Mouse (Mus musculus) ovary, postnatal 10 days (tissue): ENCODE data around the gene Scrn2.

Experiments used
- DNase-seq: peaks from one replicate; pipeline ENCODE4 v3.0.0; 2022; ENCODE audit warnings: low spot score

The Scrn2 gene

DNA sequence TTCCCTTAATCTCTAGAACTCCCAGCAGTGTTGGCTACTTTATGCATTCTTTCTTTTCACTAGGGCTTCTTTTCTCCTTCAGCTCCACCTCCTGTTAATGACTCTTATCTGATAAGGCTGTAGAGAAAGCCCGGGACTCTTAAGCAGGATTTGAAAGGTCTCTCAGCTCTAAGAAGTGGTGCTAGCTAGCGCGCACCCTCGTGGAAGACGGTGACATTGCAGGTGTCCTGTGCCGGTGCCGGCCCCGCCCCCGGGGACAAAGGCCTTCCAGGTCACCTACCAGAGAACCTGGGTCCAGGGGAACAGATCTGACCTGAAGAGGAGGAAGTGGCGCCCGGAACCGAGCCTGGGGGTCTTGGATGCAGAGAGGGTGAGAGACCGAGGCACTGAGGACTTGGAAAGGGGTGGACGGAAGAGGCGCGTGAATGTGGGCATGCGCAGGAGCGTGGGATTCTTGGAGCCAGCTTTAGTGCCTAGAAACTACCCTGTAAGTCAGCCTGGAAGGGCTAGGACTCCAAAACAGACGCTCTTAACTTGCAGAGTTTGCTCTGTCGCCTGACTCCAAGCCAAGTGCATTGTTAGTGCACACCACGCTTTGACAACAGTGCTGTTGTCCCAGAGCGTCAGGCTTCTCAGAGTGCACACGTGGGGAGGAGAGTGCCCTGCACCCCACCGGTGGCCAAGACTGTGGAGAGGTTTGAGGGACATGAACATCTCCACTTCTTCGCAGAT, at the start of gene Scrn2:
Gene Scrn2, plus strand, starts transcription at position 253 of the 732 bp plus-strand sequence.
- DNase-seq: peak; percentile 83

DNA sequence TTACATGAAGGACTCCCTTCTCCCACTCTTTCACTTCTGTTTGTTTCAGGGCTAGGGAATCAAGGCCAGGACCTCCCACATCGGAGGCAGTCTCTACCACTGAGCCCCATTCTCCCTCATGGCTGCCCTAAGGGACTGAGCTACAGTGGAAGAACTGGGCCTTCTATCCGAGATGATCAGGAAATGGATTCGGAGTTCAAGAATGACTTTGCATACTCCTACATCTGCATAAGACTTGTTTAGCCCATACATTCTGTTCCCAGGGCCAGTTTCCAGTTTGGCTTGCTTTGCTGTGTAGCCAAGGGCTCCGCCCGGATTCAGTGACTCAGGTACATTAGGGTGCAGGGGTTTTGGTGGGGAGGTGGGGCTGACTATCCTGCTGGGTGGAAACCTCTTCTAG, 49.7 kb upstream of the Scrn2 start:
- DNase-seq: no peak

DNA sequence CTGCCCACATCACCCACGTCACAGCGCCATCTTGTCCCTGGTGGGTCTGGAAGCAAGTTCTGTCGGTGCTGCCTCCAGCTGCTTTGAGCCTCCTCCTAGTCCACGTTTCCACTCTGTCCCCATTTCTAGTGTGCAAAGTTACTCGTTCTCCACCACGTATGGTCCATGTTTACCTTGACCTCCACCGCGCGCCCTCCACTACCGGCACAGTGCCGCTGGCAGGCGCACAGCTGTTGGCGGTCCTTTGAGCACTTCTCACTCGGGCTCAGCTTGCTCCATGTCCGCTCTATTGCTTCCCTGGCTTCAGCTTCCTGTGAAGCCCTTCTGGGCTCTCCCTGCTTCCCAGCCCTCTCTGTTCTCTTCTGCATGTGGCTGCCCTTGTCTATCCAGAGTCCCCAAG, 48.3 kb upstream of the Scrn2 start:
- DNase-seq: no peak

DNA sequence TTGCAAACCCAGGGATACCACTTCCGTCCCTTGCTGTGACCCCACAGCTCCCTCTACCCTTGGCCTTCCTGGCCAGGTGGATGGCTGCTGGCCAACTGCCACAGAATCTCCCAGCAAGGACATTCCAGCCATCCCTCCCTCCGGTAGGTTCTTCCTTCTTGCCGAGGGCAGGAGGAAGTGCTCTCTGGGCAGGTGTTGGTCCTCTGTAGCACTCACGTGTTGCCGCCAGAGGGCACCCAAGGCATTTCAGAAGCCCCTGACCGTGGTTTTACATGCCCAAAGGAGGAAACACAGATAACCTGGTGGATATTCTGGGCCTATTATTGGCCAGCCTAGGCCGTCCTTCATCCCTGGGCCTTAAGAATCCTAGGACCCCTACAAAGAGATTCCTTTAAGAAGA, 47.4 kb upstream of the Scrn2 start:
- no peak for DNase-seq

DNA sequence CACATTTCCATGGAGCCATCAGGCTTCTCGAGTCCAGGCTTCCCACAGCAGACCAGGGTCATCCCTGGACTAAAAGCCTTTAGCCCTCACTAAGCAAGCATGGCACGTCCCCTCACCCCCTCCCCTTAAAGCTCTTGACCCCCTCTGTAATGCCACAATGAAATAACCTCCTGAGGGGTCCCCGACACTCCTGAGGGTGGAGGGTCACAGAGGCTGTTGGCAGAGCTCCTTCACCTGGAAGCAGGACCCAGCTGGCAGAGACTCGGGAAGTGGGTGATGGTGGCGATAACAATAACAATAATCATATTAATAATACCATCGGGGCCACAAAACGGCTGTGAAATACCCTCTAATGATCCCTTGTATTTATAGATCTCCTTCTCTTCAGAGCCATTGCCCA, 46.9 kb upstream of the Scrn2 start, which contains the start of gene Sp2:
Gene Sp2, minus strand, starts transcription at position 101 of the 400 bp plus-strand sequence.
- no peak for DNase-seq

DNA sequence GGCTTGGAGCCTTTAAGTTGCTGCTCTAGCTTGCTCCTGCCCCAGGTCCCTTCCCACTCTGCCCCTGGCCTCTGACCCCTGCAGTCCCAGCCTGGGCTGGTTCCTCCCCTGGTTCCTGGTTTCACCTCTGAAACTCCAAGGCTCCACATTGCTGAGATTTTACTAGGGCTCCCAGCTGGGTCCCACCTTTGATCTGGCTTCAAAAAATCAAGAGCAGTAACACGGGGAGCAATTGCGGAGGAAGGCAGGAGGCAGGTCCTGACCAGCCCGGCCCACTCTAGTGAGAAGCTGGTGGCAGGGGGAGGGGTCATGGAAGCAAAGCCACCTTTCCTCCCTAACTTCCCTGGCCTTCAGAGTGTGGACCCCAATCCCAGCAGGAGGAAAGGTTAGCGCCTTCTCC, 44.8 kb upstream of the Scrn2 start:
- DNase-seq: no peak

DNA sequence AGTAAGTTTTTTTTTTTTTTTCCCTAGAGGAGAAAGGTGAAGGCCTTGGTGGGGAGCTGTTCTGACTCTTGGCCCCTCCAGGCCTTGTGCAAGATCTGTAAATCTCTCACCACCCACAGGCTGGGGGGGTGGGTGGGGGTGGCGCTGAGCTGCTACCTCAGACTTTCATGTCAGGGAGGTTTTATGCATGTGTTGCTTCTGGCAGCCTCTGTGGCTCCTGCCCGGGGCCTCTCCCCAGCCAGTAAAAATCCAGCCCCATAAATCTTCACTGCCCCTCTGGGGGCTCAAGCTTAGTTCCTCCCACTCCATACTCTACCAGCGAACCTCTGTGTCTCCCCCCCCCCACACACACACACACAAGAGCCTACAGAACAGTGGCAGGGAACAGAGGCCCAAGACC, 43.3 kb upstream of the Scrn2 start:
- no peak for DNase-seq

DNA sequence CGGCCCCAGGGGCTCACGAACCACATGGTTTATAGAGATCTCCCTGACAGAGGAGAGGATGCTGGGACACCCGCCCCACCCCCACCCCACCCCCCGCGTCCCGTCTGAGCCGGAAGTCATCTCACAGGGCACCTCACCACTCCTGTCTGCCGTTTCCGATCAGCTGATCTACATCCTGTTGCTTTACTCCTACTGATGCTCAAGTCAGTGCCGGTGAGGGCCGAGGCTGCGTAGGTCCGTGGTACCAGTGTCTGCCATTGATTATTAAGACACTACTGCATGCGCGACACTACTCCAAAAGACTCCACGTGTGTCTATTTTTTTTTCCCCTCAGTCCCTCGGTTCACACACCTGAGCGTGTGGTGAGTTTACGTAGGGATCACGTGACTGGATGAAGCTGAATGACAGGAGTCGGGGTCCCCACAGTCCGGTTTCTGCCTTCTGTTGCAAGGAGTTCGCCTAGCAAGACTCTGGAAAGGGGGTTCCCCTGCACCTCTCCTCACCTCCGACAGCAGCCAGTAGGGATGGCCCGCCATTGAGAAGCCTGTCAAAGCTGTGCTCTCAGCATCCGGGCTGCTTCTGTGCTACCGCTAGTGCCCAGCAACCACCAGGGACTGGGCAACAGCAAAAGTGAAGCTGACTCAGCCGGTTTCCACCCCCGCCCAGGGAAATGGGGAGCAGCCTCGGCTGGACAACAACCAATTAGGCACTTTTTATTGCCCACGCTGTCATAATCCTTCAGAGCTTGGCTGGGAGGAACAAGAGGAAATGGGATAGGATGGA, 41.7 kb upstream of the Scrn2 start:
- DNase-seq: no peak

DNA sequence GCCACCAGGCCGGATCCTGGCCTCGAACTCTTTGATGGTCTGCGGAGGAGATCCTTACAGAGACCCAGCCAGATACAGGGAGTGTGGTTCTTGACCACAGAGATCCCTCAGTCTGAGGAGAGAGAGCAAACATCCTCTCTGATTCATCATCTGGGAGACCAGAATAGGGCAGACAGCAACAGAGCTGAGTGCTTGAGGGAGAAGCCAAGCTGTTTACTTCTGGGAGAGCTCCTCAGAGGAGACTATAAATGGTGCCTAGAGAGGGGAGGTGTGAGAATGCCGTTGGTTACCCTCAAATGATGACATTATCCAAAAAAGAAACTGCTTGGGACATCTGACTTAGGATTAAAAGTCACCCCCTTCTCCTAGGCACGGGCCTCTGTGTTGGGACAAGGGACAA, 38.2 kb upstream of the Scrn2 start:
- DNase-seq: no peak

DNA sequence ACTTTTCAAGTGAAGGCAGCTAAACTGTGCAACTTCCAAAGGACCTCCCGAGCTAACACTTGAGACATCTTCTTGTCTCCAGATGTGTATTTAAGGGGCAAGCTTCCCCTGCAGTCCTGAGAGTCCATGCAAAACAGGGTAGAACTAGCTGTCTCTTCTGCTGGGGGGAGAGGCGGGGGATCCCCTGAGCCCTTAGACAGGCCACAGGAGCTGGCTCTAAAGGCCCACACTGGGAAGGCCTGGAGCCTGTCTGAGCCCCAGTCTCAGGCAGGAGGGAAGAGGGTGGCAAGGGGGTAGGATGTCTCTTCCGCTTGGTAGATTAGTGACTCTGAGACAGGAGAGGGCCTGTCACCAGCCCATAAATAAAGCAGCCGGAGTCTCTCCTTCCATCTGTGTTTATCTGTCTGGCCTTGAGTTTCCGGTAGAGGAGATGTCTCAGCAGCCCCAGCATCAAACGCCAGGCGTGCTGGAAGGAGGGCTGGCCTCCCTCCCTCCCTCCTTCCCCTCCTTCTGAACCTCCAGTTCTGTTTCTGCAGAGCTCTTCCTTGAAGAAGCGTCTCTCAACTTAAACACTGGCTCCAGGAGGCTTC, 36.9 kb upstream of the Scrn2 start:
- no peak for DNase-seq

DNA sequence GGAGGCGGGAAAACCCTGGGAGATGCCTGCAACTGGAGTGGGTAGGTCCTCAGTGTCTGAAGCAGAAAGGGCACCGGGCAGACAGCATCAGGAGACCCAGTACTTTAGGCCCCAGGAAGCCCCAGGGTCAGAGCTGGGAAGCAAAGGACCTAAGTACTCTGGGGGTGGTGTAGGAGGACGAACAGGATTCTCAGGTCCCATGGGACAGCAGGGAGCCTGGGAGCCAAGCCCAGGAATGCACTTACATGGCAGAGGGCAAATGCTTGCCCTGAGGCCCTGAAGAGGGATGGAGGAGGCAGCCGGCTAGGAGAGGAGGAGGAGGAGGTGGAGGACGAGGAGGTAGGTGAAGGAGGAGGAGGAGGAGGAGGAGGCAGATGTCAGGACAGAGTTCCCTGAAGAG, 34.7 kb upstream of the Scrn2 start:
- no peak for DNase-seq

DNA sequence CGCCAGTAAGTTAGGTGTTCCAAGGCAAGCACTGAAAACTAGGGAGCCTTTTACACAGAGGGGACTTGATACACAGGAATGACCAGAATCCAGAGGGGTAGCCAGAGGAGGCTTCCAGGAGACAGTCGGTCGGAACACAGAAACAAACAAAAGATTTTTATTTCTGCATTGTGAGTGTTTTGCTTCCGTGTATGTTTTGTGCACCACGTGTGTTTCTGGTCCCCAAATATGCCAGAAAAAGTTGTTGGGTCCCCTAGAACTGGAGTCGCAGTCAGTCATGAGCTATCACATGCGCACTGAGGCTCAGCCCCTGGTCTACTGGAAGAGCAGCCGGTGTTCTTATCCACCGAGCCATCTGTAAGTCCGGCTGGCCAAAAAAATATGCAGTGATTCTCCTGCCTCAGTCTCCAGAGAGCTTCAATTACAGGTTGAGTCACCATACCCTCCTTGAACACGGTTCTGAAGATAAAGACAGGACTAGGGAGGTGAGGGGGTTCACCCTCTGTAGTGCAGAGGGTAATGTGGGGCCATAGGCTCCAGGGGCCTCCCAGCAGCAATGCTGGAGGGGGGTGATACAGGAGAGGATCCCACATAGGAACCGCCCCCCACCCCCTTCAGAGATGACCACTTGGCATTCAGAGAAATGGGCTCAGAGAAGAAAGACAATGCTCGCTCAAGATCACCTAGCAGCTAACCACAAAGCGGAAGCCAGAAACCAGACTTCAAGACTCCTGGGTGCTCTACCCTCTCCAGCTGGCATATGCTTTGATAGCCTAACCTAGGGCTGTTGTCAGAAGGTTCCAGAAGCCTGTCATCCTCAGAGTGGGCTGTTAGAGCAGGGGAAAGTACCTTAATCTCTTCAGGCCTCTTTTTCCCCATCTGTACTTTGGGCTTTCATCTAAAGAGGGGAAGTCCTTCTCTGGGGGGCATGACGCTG, 33.6 kb upstream of the Scrn2 start:
- DNase-seq: no peak

DNA sequence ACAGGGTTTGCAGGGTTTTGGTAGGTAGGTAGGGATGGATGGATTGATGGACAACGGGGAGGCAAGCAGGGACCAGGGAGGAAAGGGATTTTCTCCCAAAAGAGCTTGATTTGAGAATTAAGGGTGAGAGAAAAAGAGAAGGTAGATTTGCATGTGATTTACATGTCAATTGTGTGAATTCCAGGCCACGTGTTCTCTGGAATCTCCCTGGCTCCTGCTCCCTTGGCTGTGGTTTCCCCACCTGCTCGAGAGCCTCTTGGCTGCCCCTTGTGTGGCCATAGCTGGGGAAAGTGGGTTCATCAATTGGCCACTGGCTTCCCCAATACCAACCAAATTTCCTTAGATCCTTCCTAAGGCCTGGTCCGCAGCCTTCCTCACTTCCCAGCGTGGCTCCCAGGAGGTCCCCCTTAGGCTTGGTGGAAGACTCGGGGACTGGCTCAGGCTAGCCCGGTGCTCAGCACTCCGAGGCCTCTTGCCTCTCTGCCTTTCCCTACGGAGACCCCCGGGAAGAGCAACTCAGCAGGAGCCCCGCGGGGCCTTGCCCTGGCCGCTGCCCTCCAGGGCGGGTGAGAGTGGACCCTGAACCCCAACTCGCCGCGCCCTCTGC, 32.9 kb upstream of the Scrn2 start:
- DNase-seq: no peak

DNA sequence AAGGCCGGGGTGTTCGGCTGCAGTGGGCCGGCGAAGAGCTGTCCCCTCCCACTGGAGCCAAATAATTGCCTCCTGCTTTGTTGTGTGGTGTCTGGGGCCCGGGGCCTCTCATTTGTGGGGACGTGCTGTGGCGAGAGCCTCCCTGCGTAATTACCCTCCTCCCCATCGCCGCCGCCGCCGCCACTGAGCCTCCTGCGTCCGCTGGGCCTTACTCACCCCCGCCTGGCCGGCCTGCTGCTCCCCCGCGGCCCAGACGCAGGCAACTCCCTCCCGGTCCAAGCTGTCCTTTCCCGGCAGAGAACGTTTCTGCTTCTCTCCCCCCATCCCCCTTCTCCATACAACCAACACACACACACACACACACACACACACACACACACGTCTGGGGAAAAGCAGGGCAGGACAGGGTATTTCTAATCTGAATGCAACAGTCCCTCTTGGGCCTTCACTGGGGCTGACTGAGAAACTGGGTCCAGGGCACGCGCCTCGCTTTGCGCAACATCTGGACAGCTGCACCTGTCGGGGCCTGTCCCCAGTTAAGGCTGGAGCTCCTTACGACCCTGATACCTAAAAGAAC, 32.3 kb upstream of the Scrn2 start:
- DNase-seq: no peak

DNA sequence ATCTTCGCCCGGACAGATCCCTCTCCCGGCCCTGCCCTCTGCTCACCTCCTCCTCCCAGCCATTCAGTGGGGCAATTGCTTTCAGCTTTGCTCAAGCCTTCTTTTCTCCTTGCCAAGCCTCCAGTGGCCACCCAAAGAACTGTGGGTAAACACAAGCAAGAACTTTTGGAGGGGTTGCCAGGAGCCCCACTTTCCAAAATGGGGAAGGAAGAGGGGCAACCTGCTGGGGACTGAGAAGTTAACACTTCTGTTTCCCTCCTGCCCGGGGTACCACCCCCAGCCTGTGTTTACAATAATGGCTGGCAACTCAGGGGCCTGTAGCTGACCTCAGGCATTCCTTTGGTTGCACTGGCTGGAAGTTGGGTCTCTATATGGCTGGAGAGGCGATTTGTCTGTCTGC, 26.6 kb upstream of the Scrn2 start:
- no peak for DNase-seq

DNA sequence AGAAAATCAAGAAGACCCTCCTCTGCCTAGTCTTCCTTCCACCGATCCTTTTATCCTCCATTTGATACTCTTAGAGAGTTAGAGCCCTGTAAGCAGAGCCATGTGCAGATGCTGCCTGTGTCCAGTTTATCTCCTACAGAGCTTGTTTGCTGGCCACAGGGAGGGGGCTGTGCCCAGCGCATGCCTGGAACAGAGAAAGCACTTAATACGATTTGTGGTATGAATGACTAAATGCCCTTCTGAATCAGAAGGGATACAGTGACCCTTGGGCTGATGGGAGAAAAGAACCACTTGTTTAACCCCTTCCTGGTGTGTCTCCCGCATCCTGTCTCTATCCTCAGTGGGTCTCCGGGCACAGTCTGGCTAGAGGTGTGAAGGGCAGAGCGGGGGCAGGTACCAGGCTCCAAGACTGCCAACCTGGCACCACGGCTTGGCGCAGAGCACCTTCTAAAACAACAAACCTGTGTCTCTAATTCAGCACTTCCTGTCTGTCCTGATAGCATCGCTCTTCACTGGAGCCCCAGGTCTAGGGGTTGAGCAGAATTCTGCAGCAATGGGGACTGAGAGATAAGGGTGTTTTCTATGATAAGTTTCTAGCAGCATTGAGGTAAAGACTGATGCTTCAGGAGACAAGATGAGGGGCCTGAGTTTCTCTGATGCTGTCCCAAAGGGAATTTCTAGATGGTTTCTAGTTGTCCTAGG, 22.5 kb upstream of the Scrn2 start:
- no peak for DNase-seq

DNA sequence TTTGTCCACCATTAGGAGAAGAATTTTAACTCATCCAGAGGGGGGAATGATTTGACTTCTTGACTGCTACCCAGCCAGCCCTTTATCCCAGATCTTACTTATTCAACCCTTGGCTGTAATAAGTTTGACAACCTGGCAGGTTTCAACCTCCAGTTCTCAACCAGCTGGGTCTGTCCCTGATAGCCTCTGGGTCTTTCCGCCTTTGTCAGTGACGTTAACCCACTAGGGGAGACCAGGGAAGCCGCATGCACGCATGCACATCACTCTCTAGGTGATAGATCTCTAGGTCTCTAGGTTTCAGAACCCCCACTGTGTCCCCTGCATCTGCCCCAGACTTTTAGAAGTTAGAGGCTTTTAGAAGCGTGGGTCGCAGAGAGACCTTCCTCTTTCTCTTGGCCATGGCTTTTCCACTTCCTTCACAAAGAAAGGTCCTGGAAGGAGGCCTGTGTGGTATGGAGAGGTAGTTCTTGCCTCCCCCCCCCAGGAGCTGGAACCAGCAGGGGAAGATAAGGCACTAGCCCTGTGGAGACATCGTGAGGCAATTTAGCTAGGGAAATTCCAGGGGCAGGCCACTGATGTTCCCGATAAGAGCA, 20.4 kb upstream of the Scrn2 start:
- no peak for DNase-seq

DNA sequence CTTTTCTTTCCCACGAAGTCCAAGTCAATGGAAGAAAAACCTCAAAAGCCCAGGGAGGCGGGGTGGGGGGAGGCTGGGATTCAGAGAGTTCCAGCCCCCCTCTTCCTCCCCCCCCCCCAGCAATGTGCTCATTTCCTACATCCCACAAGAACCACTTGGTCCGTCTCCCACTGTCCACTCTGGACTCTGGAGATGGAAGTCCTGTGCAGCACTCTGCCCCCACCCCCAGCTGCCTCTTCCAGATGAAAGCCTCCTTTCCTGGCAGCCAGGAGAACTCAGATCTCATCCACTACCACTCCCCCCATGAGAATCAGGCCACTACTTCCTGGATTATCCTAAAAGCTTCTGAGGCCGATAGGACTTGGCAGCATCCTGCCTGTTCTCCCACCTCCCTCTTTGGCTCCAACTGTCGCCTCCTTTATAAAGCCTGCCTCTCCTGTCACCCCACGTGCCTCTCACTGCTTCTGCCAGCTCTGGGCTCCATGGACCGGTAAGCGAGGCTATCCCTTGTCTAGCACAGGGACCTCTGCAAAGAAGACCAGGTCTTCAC, 16.5 kb upstream of the Scrn2 start, which contains the start of gene Sp6:
Gene Sp6, plus strand, starts transcription at position 274 of the 550 bp plus-strand sequence.
- no peak for DNase-seq

DNA sequence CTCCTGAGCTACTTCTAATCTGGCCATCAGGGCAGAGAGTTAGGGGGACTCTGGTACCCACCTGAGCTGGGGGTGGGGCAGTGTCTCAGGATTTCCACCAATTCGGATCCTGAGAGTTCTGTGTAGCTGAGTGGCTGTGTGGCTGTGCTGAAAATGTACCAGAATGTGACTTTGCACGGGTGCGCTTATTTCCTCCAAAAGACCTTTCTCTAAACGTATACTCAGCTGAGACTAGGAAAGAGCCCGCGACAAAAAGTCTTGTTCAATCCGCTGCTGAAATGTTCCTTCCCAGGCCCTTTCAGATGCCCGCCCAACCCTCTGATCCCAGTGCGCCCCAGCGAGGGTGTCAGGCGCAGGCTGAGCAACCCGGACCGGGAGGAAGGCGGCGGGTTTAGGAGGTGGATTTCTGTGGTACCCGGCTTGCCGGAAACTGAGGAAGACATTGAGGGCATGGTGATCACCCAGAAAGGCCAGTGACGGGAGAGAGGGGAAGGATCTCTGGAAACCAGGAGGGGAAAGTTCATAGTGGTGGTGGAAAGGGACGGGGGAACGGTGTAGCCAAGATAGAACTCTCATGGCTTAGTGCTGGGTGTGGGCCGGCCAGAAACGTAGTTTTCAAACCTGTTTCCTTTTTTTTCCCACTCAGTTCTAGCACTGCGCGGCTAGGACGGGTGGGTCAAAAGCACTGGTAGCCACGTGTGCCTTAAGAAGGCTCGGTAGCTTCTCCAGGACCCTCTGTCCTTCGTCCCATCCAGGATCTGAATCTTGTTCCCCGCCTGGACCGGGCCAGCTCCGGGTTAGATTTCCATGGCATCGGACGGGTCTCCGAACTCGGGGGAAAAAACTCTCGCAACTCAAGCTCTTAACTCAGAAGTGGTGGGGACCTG, 11.8 kb upstream of the Scrn2 start:
- no peak for DNase-seq
